Mouse (Mus musculus) ES-E14 (cell line): ENCODE measurements around the gene Gck. TPM values are rescaled to one million over a fixed set of nuclear protein-coding genes. Genes with fewer than 3 reads are reported as not detected.

Experiments
- DNase-seq: peaks from one replicate; pipeline ENCODE4 v3.0.0-alpha.2; 2013; ENCODE audit warnings: low read depth, low spot score
- H3K27ac ChIP-seq: 2 replicates; pipeline ENCODE4 v1.5.1; 2012; ENCODE audit warnings: low read depth, mild to moderate bottlenecking, low read length, moderate library complexity, mixed read lengths; ENCODE audit not compliant: poor library complexity, insufficient read depth, severe bottlenecking
- H3K36me3 ChIP-seq: 2 replicates; pipeline ENCODE4 v1.6.1; 2012; ENCODE audit warnings: mild to moderate bottlenecking, low read length, moderate library complexity, mixed read lengths; ENCODE audit not compliant: control insufficient read depth, poor library complexity, insufficient read depth, severe bottlenecking
- H3K4me1 ChIP-seq, 2 experiments: fragments of 150-350 bp in 1 of 2; sonication (generic) in 1 of 2; 2 replicates each; pipeline ENCODE4 v1.6.1; 2012; ENCODE audit warnings: low read length in 2 of 2, mild to moderate bottlenecking in 1 of 2, mixed read lengths in 1 of 2; ENCODE audit not compliant: control insufficient read depth in 2 of 2, insufficient read depth in 2 of 2, poor library complexity in 1 of 2
- H3K4me3 ChIP-seq, 2 experiments: fragments of 150-350 bp in 1 of 2; sonication (generic) in 1 of 2; 2 replicates each; pipeline ENCODE4 v1.5.1; 2012; ENCODE audit warnings: low read length in 2 of 2, low read depth in 1 of 2, mild to moderate bottlenecking in 1 of 2, mixed read lengths in 1 of 2; ENCODE audit not compliant: insufficient read depth in 1 of 2, poor library complexity in 1 of 2, severe bottlenecking in 1 of 2
- H3K9ac ChIP-seq: 2 replicates; pipeline ENCODE4 v1.6.1; 2012; ENCODE audit warnings: low read depth, mild to moderate bottlenecking, low read length, mixed read lengths; ENCODE audit not compliant: poor library complexity, insufficient read depth, severe bottlenecking
- H3K9me3 ChIP-seq: fragments of 150-350 bp; sonication (generic); 2 replicates; pipeline ENCODE4 v1.6.1; 2012; ENCODE audit warnings: low read depth, mild to moderate bottlenecking, low read length; ENCODE audit not compliant: control insufficient read depth, insufficient read depth
- CHD2 ChIP-seq: IDR thresholded peaks from 2 replicates; pipeline ENCODE4 v1.6.1; 2014; ENCODE audit warnings: mild to moderate bottlenecking, low read depth, low read length, inconsistent platforms
- HCFC1 ChIP-seq: IDR thresholded peaks from 2 replicates; pipeline ENCODE4 v1.6.1; 2012; ENCODE audit warnings: low read length, inconsistent platforms, borderline replicate concordance; ENCODE audit not compliant: insufficient read depth
- MAFK ChIP-seq: IDR thresholded peaks from 2 replicates; pipeline ENCODE4 v1.6.1; 2014; ENCODE audit warnings: mild to moderate bottlenecking, low read depth, low read length, inconsistent platforms; ENCODE audit not compliant: insufficient read depth
- ZC3H11A ChIP-seq: IDR thresholded peaks from 2 replicates; pipeline ENCODE4 v1.6.1; 2012; ENCODE audit warnings: low read depth, mild to moderate bottlenecking, inconsistent platforms, low read length, borderline replicate concordance
- ZNF384 ChIP-seq: IDR thresholded peaks from 2 replicates; pipeline ENCODE4 v1.6.1; 2012; ENCODE audit warnings: low read depth, low read length, inconsistent platforms
- in situ Hi-C, 2 experiments: fragments of 600-800 bp; cut with MboI; formaldehyde crosslinking; loops; one replicate each; pipeline ENCODE4 v1.15.1; 2025; ENCODE audit warnings: low sequenced_read_pairs in 2 of 2, inconsistent platforms in 1 of 2; ENCODE audit not compliant: unreplicated experiment in 2 of 2
- total RNA-seq: library from RNA; depleted of rRNA; stranded (reverse); fragments of 300-350 nt; gene quantifications from 2 replicates; pipeline ENCODE4 v1.2.3, GENCODE M21; 2012

Gene Gck
- total RNA-seq, 1 experiment = 0.76 TPM

DNA sequence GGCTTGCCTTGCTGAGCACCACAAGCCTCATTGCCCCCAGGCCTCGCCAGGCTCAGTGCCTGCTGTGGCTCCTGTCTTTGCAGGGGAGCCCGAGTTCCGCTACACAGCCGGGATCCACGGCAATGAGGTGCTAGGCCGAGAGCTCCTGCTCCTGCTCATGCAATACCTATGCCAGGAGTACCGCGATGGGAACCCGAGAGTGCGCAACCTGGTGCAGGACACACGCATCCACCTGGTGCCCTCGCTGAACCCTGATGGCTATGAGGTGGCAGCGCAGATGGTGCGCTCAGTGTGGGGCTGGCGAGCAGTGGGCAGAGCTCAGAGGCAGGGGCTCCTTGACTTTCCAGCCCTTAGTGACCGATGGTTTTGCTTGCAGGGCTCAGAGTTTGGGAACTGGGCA is 80.5 kb downstream of the Gck start:
- H3K27ac ChIP-seq = no peak overlapping the region
- in situ Hi-C loops = no loop called here
- no peak overlapping the region for H3K4me3 ChIP-seq
- no peak for DNase-seq
- no peak for TF ChIP-seq ZNF384
- H3K4me1 ChIP-seq = no peaks in the 10 kb centered on the region
- H3K36me3 ChIP-seq = peaks cover 45% of the 10 kb centered on the region
- no peaks in the 10 kb centered on the region for H3K9me3 ChIP-seq
- no peak overlapping the region for H3K9ac ChIP-seq

DNA sequence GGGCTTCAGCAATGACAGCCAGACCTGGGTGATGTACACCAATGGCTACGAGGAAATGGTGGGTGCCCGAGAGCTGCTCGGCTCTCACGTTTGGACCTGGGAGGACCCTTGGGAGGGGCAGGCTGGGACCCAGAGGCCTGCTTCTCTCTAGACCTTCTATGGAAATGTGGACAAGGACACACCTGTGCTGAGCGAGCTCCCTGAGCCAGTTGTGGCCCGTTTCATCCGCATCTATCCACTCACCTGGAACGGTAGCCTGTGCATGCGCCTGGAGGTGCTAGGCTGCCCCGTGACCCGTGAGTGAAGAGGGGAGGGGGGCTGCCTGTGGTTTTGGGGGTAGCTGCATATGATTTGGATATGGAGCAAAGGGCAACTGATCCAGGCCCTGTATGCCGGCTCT is 81.6 kb downstream of the Gck start:
- no peak for TF ChIP-seq ZNF384
- no peak for TF ChIP-seq HCFC1
- no peak for TF ChIP-seq MAFK
- TF ChIP-seq CHD2 = no peak
- TF ChIP-seq ZC3H11A = no peak
- no peaks in the 10 kb centered on the region for H3K9me3 ChIP-seq
- H3K9ac ChIP-seq = no peak overlapping the region
- H3K36me3 ChIP-seq = peaks cover 35% of the 10 kb centered on the region
- DNase-seq = no peak
- in situ Hi-C loops = no loop called here
- no peaks in the 10 kb centered on the region for H3K4me1 ChIP-seq
- H3K4me3 ChIP-seq = no peak overlapping the region
- H3K27ac ChIP-seq = no peak overlapping the region

DNA sequence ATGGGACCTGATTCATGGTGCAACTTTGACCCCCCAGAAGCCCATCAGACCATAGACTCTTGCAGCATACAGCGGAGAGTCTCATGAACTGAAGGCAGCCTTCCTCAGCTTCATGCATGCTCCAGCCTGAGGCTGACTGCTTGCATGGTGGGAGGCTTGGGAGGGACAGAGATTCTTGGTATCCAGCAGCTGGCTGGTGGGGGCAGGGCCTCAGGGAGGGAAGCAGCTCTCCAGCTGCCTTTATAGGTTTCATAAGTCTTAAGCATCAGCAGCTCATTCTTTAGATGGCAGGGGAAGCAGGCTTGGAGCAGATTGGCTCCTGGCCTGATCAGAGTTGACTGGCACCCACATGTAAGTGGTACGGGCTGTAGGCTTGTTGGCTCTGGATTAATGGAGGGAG is 82.7 kb downstream of the Gck start:
- Histone ChIP-seq H3K9me3 (no peaks in the 10 kb centered on the region), H3K9ac (no peak overlapping the region), H3K4me3 (no peak overlapping the region), H3K36me3 (peaks cover 23% of the 10 kb centered on the region), H3K4me1 (no peaks in the 10 kb centered on the region), H3K27ac (no peak overlapping the region)
- TF ChIP-seq ZNF384 (no peak), HCFC1 (no peak), MAFK (no peak), ZC3H11A (no peak), CHD2 (no peak)
- no peak for DNase-seq
- in situ Hi-C loops = no loop called here

DNA sequence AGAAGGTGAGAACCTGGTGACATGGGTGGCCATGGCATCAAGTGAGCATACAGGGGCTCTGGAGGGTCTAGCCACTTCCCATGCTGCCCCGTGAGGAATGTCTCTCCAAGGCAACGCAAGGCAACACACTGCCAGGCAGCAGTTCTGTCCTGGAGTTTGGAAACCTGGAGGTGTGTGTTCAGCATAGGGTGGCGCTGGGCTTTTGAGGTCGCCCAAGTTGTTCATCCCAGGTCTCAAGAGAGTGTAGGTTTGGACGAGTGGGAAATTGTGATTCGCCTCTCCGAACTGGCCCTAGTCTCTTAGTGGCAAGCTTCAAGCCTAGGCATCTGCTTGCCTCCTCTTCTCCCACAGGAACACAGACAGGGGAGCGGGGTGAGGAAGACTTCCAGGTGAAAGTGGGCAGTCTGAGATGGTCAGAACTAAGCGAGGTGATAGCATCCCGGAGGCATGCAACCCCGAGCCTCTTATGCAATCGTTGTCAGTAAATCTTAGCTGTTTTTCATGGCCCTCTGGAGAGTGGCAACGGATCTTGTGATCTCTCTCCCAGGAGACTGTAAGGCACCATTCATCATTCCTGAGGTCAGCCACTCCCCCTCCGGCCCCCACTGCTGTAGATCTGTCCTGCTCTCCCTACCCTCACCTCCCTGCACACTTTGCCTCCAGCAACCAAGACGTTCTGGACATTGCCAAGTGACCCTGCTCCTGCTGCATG is 87.3 kb downstream of the Gck start:
- 0 out of 2 replicates have a peak overlapping the region, but pooled peaks have one; percentile 3 for H3K9ac ChIP-seq
- no peak overlapping the region for H3K27ac ChIP-seq

More for the DNA sequence above, 87.3 kb downstream of the Gck start:
- no peak for DNase-seq
- Histone ChIP-seq H3K4me1 (no peaks in the 10 kb centered on the region), H3K9me3 (no peaks in the 10 kb centered on the region; the same call in 1 of the 2 replicates), H3K36me3 (no peaks in the 10 kb centered on the region; the same call in 1 of the 2 replicates), H3K4me3 (peak overlapping the region; percentile 63 to 67; a peak in 3 of 4 replicates)
- in situ Hi-C loops = no loop called here
- TF ChIP-seq ZNF384 (no peak), ZC3H11A (no peak), MAFK (no peak), CHD2 (no peak), HCFC1 (no peak)
